Comparison of ENCODE assay signal across 22 mouse cellular contexts in the genomic region with DNA sequence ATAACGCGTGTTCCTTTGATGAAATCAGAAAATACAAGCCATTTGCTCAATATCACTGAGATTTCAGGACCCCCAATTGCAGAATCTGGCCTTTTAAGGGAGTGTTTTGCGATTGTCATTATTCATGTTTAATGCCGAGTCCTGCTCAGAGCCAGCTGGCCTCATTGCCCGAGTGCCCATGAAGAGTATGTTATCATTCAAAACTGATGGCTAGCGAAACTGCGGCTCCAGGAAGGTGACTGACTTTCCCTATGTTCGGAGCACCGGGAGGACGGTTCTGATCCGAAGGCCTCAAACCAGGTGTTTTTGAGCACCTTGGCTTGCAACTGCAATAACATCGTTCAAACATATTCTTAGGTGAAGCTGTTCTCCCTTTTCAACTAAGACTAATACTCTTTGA.
DNase-seq lines count a peak whose midpoint lies in the region; ATAC-seq and TF ChIP-seq lines count a peak whose summit lies in the region.
"Had no signal": no experiment of that assay in that cellular context is flagged by ENCODE, and none has a peak within 500 bp of the region (broad histone marks: within the 10 kb centered on the region; RNA-seq: fewer than 3 reads in every experiment).

No protein-coding gene starts in this region.

- H3K9ac ChIP-seq in forebrain, embryonic 13.5 days = no peak overlapping the region
- peak overlapping the region; percentile 37 for H3K9ac ChIP-seq in hindbrain, postnatal 0 days (replicated peaks; ENCODE audit: low read length)

- H3K27ac ChIP-seq in forebrain, embryonic 10.5 days = peak overlapping the region; percentile 40; the same call in 1 of the 2 replicates
- no peak overlapping the region for H3K27ac ChIP-seq in forebrain, embryonic 13.5 days
- H3K27ac ChIP-seq in hindbrain, postnatal 0 days = peak overlapping the region; percentile 49
- H3K27ac ChIP-seq: heart, embryonic 10.5 days; layer of hippocampus, adult 2 months had no signal

- no peak for DNase-seq in forebrain, embryonic 10.5 days (ENCODE audit: extremely low spot score, low spot score)
- peak; percentile 53 for DNase-seq in brain, adult 2 months (ENCODE audit: low read depth, low spot score)
- DNase-seq in cerebellum, postnatal 10 days = peak; percentile 84
- DNase-seq in hindbrain, postnatal 0 days (ENCODE audit: low spot score) = peak; percentile 67
- DNase-seq in MN1 (ENCODE audit: low spot score) = no peak
- no peak for DNase-seq in layer of hippocampus, postnatal 36 days
- DNase-seq in kidney, postnatal 25 days = no peak
- DNase-seq: adrenal gland, postnatal 25 days; gastrocnemius, postnatal 25 days; kidney, adult 11 months; kidney, postnatal 10 days; lung, adult 18-20 months; retina, postnatal 1 day; thymus, adult 2 months had no signal

- H3K36me3 ChIP-seq in forebrain, embryonic 10.5 days (replicated peaks) = no peaks in the 10 kb centered on the region
- H3K36me3 ChIP-seq in forebrain, embryonic 13.5 days (ENCODE audit: poor library complexity, severe bottlenecking) = no peaks in the 10 kb centered on the region
- H3K36me3 ChIP-seq in hindbrain, postnatal 0 days (ENCODE audit: insufficient read depth, low read length) = no peaks in the 10 kb centered on the region
- H3K36me3 ChIP-seq: G1E; heart, embryonic 10.5 days had no signal

- H3K4me1 ChIP-seq in forebrain, embryonic 10.5 days = peaks cover 44% of the 10 kb centered on the region
- peaks cover 20% of the 10 kb centered on the region for H3K4me1 ChIP-seq in forebrain, embryonic 13.5 days
- H3K4me1 ChIP-seq in hindbrain, postnatal 0 days (ENCODE audit: insufficient read depth, low read length) = no peaks in the 10 kb centered on the region
- H3K4me1 ChIP-seq: heart, embryonic 10.5 days; megakaryocyte, embryonic 14.5 days had no signal

- 90% methylated on average over 12 of the region's 12 CpGs for WGBS in forebrain, embryonic 10.5 days
- 78% methylated on average over 12 of the region's 12 CpGs for WGBS in forebrain, embryonic 13.5 days
- WGBS in hindbrain, postnatal 0 days = 51% methylated on average over 12 of the region's 12 CpGs

- H3K27me3 ChIP-seq in forebrain, embryonic 10.5 days (ENCODE audit: poor library complexity, severe bottlenecking) = peaks cover 26% of the 10 kb centered on the region
- H3K27me3 ChIP-seq in forebrain, embryonic 13.5 days = peaks cover 9% of the 10 kb centered on the region; the same call in 1 of the 2 replicates
- no peaks in the 10 kb centered on the region for H3K27me3 ChIP-seq in hindbrain, postnatal 0 days (ENCODE audit: insufficient read depth, low read length)
- H3K27me3 ChIP-seq: megakaryocyte, embryonic 14.5 days had no signal

- no peak overlapping the region for H3K4me3 ChIP-seq in forebrain, embryonic 10.5 days
- no peak overlapping the region for H3K4me3 ChIP-seq in forebrain, embryonic 13.5 days
- peak overlapping the region; percentile 1; the same call in 1 of the 2 replicates for H3K4me3 ChIP-seq in hindbrain, postnatal 0 days (ENCODE audit: low read length)
- H3K4me3 ChIP-seq: heart, embryonic 10.5 days; layer of hippocampus, adult 2 months; megakaryocyte, embryonic 14.5 days; myocyte had no signal

- H3K4me2 ChIP-seq in forebrain, embryonic 13.5 days = no peak overlapping the region
- H3K4me2 ChIP-seq in hindbrain, postnatal 0 days (ENCODE audit: low read depth, low read length) = peak overlapping the region; percentile 36
- H3K4me2 ChIP-seq: liver, embryonic 11.5 days had no signal

- ATAC-seq in forebrain, embryonic 13.5 days = no peak
- ATAC-seq in hindbrain, postnatal 0 days = no peak
- ATAC-seq: forebrain, embryonic 14.5 days had no signal

- no peak for TF ChIP-seq CTCF in hindbrain, postnatal 0 days (IDR thresholded peaks at IDR 0.05; ENCODE audit: low read depth)

- no peaks in the 10 kb centered on the region for H3K9me3 ChIP-seq in forebrain, embryonic 10.5 days
- no peaks in the 10 kb centered on the region for H3K9me3 ChIP-seq in forebrain, embryonic 13.5 days (replicated peaks)
- H3K9me3 ChIP-seq in hindbrain, postnatal 0 days (ENCODE audit: low read length) = no peaks in the 10 kb centered on the region
- H3K9me3 ChIP-seq: heart, embryonic 10.5 days; megakaryocyte, embryonic 14.5 days had no signal

Comparison
In these comparisons a context has a peak if more than half of its experiments do, and no peak if none do; other contexts are left out.
1. DNase-seq: peak in brain, adult 2 months (single experiment), cerebellum, postnatal 10 days (2 of 2) and hindbrain, postnatal 0 days (single experiment); none in forebrain, embryonic 10.5 days (single experiment), MN1 (single experiment), layer of hippocampus, postnatal 36 days (0 of 2) and kidney, postnatal 25 days (0 of 2).